Mouse (Mus musculus) MEL-GATA-1-ER (cell line): ENCODE measurements around the gene Zfp524.

Experiments used
- DNase-seq: peaks from one replicate; pipeline ENCODE4 v3.0.0-alpha.2; 2012; ENCODE audit warnings: low read depth; ENCODE audit errors: extremely low read depth

Zfp524 gene

GRCm38 (mm10) chr7:5046112-5046511 is 31.9 kb downstream of the Zfp524 start:
- DNase-seq, result no peak

DNA sequence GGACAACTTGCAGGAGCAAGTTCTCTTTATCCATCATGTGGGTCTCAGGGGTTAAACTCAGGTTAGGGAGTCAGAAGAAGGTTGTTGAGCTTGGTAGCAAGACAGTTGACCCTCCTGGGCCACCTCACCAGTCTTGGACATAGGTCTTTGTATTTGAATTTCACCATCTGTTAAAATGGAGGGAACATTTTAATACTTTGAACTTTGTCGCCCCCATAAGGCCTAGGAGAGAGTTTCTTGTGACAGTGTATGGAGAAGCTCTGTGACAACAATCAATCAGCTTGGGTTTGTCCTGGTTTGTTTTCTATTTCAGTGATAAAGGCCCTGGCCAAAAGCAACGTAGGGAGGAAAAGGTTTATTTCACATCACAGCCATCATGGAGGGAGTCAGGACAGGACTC is 33.1 kb downstream of the Zfp524 start:
- DNase-seq, result no peak

DNA sequence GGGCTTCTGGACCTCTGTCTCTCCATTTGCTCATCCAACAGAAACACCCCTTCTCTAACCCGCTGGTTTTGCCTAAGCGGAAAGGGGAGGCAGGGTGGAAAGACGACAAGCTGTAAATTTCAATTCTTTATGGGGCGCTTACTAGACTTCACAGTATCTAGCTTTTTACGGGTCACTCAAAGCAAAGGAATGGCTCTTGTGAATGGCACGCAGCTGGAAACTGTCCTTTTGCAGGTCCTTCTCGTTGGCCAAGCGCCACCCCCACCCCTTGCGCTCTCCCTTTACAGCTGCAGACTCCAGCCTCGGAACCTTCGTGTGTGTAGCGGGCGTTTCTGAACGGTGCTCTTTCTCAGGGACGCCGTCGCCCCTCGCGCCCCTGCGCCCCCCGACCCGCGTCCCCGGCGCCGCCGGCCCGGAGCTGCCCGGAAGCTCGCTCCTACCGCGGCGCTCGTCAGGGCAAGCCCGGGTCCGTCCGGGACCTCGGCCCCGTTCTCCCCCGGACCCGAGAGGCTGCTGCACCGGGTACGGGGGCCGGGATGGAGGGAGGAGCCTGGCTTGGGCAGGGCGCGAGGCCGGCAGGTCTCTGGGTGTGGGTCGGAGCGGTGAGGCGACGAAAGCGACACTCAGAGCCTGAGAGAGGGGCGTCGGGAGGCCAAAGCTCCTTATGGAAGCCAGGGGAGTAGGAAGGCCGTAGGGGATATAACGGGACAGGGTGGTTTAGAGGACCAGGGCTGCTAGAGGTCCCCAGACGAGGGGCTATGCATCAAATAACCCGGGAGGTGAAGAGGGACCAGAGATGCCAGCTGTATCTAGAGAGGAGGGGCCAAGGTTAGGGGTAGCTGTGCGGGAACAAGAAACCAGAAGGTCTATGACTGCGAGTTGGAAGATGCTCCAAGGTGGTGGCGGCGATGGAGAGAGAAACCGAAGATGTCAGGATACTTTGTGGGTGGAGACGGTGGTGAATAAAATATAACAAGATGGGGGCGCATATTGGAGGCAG is 37.3 kb downstream of the Zfp524 start, which contains the start of gene Zfp580:
Zfp580 (plus strand) TSS at position 346 of the 1,000 bp plus-strand sequence.
- DNase-seq, result no peak

DNA sequence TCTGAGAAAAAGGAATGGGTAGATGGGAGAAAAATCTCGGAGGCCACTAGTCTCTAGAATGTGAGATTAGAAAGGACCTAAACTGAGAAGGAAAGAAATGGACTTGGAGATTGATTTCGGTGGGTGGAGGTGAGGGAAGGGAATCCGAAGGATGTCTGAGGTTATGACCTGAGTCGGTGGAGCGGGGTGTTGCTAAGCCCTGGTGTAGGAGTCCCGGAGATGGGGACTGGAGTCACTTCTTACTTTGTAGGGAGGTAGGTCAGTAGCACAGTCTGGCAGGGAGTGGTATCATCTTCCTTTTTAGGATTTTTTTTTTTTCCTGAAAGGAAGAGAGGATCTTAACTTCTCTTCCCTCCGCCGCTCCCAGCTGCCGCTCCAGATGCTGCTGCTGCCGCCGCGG is 38.2 kb downstream of the Zfp524 start:
- no peak for DNase-seq

GRCm38 (mm10) chr7:5052931-5053343 is 38.7 kb downstream of the Zfp524 start:
- DNase-seq, result no peak

DNA sequence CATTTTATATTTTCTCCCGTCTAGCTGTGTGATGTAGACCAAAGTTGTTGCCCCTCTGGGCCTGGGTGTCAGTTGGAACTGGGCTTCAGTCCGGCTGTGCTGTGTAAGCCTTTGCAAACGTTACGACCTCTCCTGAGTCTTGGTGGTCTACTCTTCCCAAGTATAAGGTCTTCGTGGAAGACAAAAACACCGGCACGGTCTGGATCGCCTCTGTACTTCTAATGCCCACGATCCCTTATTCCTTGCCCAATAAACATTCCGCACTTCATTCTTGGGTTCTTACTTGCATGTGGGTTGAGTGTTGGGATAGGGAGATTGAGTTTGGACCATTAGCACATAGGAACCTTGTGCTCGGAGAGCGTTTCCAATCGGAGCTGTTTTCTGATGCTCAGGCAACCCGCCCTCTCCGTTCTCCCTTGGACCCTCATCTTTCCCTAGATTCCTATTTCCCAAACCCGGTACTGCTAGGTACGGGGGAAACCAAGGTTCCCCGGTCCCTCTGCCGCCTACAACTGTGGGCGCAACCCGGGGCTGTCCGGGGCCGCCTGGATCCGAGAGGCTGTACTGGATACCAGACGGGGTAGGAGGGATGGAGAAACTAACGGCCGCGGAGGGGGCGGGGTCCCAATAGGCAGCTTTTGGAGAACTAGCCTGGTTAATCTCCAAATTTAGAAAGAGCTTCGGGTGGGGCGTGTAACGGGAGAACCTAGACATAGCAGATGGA is 39.4 kb downstream of the Zfp524 start:
- DNase-seq, result no peak

- no peak for DNase-seq
Observed at GRCm38 (mm10) chr7:5056651-5057263, 42.5 kb downstream of the Zfp524 start.

- no peak for DNase-seq
Observed at GRCm38 (mm10) chr7:5057381-5057780, 43.2 kb downstream of the Zfp524 start.

GRCm38 (mm10) chr7:5057804-5058203 is 43.6 kb downstream of the Zfp524 start:
- no peak for DNase-seq

DNA sequence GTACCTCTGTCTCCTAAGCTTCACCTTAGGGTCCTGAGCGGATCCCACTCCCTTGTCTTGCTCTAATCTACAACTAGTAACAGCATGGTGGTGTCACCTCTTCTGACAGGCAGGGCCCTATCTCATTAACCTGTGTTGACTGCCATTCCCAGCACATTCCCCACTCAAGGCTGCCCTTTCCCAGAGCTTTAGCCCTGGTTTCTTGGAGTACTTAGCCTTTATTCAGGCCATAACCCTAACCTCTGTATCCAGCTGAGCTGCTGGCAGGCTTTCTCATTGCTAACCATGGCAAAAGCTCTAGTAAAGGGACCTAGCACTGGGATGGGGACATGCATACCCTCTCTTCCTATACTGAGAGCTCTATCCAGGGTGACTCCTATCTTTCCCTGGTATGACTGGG is 44.4 kb downstream of the Zfp524 start:
- no peak for DNase-seq

GRCm38 (mm10) chr7:5059421-5059820 is 45.2 kb downstream of the Zfp524 start:
- DNase-seq, result no peak

DNA sequence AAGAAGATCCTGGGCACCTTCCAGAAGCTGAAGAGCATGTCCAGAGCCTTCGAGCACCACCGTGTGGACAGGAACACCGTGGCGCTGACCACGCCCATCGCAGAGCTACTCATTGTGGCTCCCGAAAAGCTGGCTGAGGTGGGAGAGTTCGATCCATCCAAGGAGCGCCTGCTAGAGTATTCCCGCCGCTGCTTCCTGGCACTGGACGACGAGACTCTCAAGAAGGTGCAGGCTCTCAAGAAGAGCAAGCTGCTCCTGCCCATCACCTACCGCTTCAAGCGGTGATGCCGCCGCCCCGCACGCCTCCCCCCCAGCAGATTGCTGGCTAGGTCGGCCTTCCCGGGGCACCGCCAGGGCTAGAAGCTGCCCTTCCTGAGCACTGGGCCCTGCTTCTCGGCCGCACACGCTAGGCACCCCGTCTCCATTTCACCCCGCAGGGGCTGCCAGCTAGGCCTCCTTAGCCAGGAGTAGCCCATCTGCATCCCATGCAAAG is 46.1 kb downstream of the Zfp524 start:
- DNase-seq, result no peak

DNA sequence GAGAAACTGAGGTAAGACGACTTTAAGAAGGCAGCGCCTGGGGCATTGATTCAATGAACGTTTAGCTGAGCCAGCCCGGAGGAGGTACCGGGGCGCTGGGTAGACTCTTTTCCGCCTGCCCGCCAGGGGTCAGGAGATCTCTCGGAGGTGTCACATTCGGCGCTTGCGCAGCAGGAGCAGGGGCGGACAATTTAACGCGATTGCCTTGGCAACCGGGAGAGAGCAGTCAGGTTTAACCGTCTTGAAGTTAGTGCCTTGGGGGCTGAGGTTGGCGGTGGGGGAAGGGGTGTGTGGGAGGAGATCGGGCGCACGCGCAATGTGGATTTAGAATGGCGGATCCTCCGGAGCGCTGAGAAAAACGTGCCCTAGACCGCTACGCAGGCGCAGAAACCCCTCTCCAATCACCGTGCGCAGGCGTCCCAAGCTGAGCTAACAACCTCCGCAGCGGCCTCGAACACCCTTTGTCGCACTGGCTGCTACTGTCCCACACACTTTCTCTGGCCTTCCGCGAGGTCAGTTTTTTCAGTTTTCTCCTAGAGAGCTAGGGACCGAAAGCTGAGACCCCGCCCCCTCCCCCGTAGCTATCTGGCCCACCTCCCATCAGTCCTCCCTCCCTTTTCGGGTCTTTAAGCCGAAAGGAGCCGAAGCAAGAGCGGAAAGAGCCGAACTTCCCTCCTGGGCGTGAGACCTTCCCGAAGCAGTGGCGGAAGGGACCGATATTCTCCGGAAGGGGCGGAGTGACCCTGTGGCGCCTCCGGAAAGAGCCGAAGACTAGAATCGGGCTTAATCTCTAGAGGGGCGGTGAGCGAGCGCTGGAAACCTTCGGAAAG is 46.9 kb downstream of the Zfp524 start:
- DNase-seq, result peak; percentile 91

DNA sequence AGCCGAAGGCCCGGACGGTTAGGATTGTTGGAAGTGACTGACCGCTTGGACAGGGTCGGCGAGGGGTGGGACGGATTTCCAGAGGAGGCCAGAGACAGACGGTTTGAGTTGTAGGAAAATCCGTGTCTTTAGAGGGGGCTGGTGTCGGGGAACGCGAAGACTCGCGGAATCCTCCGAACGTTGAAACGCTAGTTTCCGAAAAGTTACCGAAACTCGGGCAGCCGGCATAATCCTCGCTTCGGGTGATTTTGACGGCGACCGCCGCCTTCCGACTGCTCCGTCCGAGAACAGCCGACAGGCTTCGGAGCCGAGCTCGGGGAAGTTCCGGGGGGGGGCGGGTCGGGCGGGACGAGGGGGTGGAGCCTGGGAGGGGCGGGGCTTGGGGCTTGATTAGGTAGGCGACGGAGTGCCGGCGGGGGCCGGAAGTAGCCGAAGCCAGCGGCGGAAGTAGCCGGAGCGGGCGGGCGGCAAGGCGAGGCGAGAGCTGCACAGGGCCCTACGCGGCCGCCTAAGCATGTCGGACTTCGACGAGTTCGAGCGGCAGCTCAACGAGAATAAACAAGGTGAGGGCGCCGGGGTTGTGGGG is 47.7 kb downstream of the Zfp524 start, which contains the start of gene U2af2:
U2af2 (plus strand) TSS at position 370 of the 586 bp plus-strand sequence.
- no peak for DNase-seq

GRCm38 (mm10) chr7:5062360-5063001 is 48.3 kb downstream of the Zfp524 start:
- peak; percentile 76 for DNase-seq

GRCm38 (mm10) chr7:5064886-5065285 is 50.7 kb downstream of the Zfp524 start:
- DNase-seq, result no peak
